Mouse (Mus musculus) liver, embryonic 14.5 days (tissue): ENCODE data around the gene Creb1. TPM values are rescaled to one million over a fixed set of nuclear protein-coding genes. Genes with fewer than 3 reads are reported as not detected.

Experiments
- ATAC-seq: fragments of 200-750 bp; cut with Nextera tagmentation; 2 replicates; pipeline ENCODE4 v1.8.0; 2017; ENCODE audit warnings: moderate number of reproducible peaks, mild to moderate bottlenecking, moderate library complexity; ENCODE audit not compliant: insufficient read depth
- DNase-seq, 3 experiments: peaks; one replicate each; pipeline ENCODE4 v3.0.0-alpha.2; 2012 to 2013; ENCODE audit warnings: low read depth in 3 of 3, low spot score in 3 of 3
- H3K27ac ChIP-seq: fragments of 300-500 bp; sonication (generic); 2 replicates; pipeline ENCODE4 v1.5.1; 2014; ENCODE audit warnings: moderate library complexity, mild to moderate bottlenecking, control low read depth, inconsistent platforms
- H3K27me3 ChIP-seq: fragments of 300-500 bp; sonication (generic); 2 replicates; pipeline ENCODE4 v1.6.1; 2014; ENCODE audit warnings: mild to moderate bottlenecking, low read length, moderate library complexity; ENCODE audit not compliant: control insufficient read depth, insufficient read depth
- H3K36me3 ChIP-seq: fragments of 300-500 bp; sonication (generic); replicated peaks from 2 replicates; pipeline ENCODE4 v1.6.1; 2014; ENCODE audit warnings: low read depth; ENCODE audit not compliant: control insufficient read depth, insufficient read depth
- H3K4me1 ChIP-seq, 2 experiments: fragments of 200-500 bp in 1 of 2; fragments of 300-500 bp in 1 of 2; sonication (generic) in 1 of 2; replicated peaks; 2 replicates each; pipeline ENCODE4 v1.6.1; 2012 to 2014; ENCODE audit warnings: antibody characterized with exemption in 1 of 2, inconsistent platforms in 1 of 2, low read length in 1 of 2; ENCODE audit not compliant: control insufficient read depth in 2 of 2, insufficient read depth in 2 of 2
- H3K4me2 ChIP-seq: fragments of 300-500 bp; sonication (generic); 2 replicates; pipeline ENCODE4 v1.6.1; 2014; ENCODE audit warnings: low read depth, mild to moderate bottlenecking, control low read depth, moderate library complexity
- H3K4me3 ChIP-seq, 2 experiments: fragments of 200-500 bp in 1 of 2; fragments of 300-500 bp in 1 of 2; sonication (generic) in 1 of 2; 2 replicates each; pipeline ENCODE4 v1.5.1; 2012 to 2014; ENCODE audit warnings: low read depth in 2 of 2, low read length in 2 of 2, mild to moderate bottlenecking in 2 of 2, control low read depth in 1 of 2, inconsistent platforms in 1 of 2, moderate library complexity in 1 of 2; ENCODE audit not compliant: insufficient read depth in 1 of 2
- H3K9ac ChIP-seq: fragments of 300-500 bp; sonication (generic); replicated peaks from 2 replicates; pipeline ENCODE4 v1.6.1; 2014; ENCODE audit warnings: mild to moderate bottlenecking, control low read depth, moderate library complexity
- H3K9me3 ChIP-seq: fragments of 300-500 bp; sonication (generic); 2 replicates; pipeline ENCODE4 v1.6.1; 2016; ENCODE audit warnings: low read length, mixed read lengths; ENCODE audit not compliant: control insufficient read depth
- CTCF ChIP-seq: IDR thresholded peaks from 2 replicates; pipeline ENCODE4 v1.5.1; 2016; ENCODE audit warnings: antibody characterized with exemption, low read depth, control low read depth
- EP300 ChIP-seq: IDR thresholded peaks from 2 replicates; pipeline ENCODE4 v1.6.1; 2016; ENCODE audit warnings: antibody characterized with exemption, low read depth
- WGBS: fragments of 180-500 bp; shearing (Covaris S2); extraction: QIAGEN DNeasy Blood & Tissue Kit; methylation state at CpG from one replicate; pipeline ENCODE4 v1.1.7; 2014; ENCODE audit not compliant: insufficient replicate concordance; 5-methylcytosine and 5-hydroxymethylcytosine counted together
- polyA plus RNA-seq, 2 experiments: library from polyadenylated mRNA; depleted of rRNA in 1 of 2; stranded (reverse) in 1 of 2; unstranded in 1 of 2; fragments of >200 nt; fragmentation: Nextera tagmentation in 1 of 2; extraction: Ambion mirVana in 1 of 2; gene quantifications; 2 replicates each; pipeline versions ENCODE4 v1.2.1 to v1.2.3; 2012 to 2014

Creb1 gene
- polyA plus RNA-seq, 2 experiments: 4.9 to 12.6 TPM

DNA sequence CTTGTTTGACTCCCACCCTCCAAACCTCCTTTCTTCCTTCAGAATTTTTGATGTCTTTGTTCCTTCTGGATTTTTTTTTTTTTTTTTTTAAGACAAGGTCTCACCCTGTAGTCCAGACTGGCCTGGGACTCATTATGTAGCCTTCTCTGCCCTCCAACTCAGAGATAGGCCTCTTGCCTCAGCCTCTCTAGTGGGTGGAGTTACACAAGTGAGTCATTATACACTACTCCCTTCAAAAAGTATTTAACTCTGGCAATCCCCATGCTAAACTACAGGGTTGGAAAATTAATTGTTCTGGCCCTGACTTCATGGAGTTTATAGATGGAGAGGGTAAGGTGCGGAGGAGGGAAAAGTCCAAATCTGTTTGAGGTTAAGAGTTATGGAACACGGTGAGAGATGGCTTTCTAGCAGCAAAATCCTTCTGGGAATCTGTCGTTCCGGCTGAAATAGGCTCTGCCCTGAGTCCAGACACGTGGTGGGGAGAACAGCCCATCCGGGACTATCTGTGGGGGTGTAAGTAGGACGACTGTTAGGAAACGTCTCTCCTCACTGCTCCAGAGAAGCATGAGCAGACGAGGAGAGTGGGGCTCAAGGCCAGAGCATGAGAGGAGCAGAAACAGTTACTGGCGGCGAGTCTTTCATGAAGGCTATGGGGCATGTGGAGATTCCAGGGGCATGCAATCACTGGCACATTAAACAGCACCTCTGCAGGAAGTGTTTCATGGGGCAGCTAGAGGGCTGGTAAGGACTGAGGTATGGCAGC, 117.1 kb downstream of the Creb1 start:
- TF ChIP-seq EP300 (no peak), CTCF (no peak)
- ATAC-seq: no peak
- Histone ChIP-seq H3K9me3 (no peaks in the 10 kb centered on the region), H3K4me2 (no peak overlapping the region), H3K4me1 (no peaks in the 10 kb centered on the region), H3K27me3 (no peaks in the 10 kb centered on the region), H3K9ac (no peak overlapping the region), H3K27ac (no peak overlapping the region), H3K36me3 (no peaks in the 10 kb centered on the region), H3K4me3 (no peak overlapping the region)
- 59% methylated on average over 11 of the region's 11 CpGs for WGBS
- no peak for DNase-seq

- WGBS: 70% methylated on average over 6 of the region's 6 CpGs
- Histone ChIP-seq H3K4me2 (no peak overlapping the region), H3K9me3 (no peaks in the 10 kb centered on the region), H3K4me1 (peaks cover 0 to 3% of the 10 kb centered on the region in 2 experiments; a peak in 1 of 4 replicates), H3K27ac (no peak overlapping the region), H3K9ac (no peak overlapping the region), H3K36me3 (no peaks in the 10 kb centered on the region), H3K4me3 (no peak overlapping the region), H3K27me3 (no peaks in the 10 kb centered on the region)
- DNase-seq (no peak), ATAC-seq (no peak)
- TF ChIP-seq EP300: no peak
- TF ChIP-seq CTCF: no peak
Measured at GRCm38 (mm10) chr1:64653701-64654100, 121.3 kb downstream of the Creb1 start.

Other genes with a start within 250 kb of the Creb1 start
- gene Mettl21a, start 84.6 kb downstream of the Creb1 start, polyA plus RNA-seq (2012; rRNA removed): 2.8 and 4.3 TPM in 2 replicates
- 6.3 and 7.2 TPM in 2 replicates for gene Mettl21a, start 84.6 kb downstream of the Creb1 start, polyA plus RNA-seq (2014; fragmentation: Nextera tagmentation; extraction: Ambion mirVana)
- 3.7 and 4.2 TPM in 2 replicates for gene Ccnyl1, start 157.8 kb downstream of the Creb1 start, polyA plus RNA-seq (2012; rRNA removed)
- 0.90 and 1.4 TPM in 2 replicates for gene Ccnyl1, start 157.8 kb downstream of the Creb1 start, polyA plus RNA-seq (2014; fragmentation: Nextera tagmentation; extraction: Ambion mirVana)
- gene Fzd5, start 205.1 kb downstream of the Creb1 start, polyA plus RNA-seq (2012; rRNA removed): 3.4 and 4.3 TPM in 2 replicates
- gene Fzd5, start 205.1 kb downstream of the Creb1 start, polyA plus RNA-seq (2014; fragmentation: Nextera tagmentation; extraction: Ambion mirVana): 2.6 and 3.2 TPM in 2 replicates